Mouse (Mus musculus): Measurements from ENCODE around the gene Hmgcll1. TPM values are rescaled to one million over a fixed set of nuclear protein-coding genes. Genes with fewer than 3 reads are reported as not detected.

Hmgcll1 gene
- polyA plus RNA-seq, 1 experiment: 0.58 TPM

DNA sequence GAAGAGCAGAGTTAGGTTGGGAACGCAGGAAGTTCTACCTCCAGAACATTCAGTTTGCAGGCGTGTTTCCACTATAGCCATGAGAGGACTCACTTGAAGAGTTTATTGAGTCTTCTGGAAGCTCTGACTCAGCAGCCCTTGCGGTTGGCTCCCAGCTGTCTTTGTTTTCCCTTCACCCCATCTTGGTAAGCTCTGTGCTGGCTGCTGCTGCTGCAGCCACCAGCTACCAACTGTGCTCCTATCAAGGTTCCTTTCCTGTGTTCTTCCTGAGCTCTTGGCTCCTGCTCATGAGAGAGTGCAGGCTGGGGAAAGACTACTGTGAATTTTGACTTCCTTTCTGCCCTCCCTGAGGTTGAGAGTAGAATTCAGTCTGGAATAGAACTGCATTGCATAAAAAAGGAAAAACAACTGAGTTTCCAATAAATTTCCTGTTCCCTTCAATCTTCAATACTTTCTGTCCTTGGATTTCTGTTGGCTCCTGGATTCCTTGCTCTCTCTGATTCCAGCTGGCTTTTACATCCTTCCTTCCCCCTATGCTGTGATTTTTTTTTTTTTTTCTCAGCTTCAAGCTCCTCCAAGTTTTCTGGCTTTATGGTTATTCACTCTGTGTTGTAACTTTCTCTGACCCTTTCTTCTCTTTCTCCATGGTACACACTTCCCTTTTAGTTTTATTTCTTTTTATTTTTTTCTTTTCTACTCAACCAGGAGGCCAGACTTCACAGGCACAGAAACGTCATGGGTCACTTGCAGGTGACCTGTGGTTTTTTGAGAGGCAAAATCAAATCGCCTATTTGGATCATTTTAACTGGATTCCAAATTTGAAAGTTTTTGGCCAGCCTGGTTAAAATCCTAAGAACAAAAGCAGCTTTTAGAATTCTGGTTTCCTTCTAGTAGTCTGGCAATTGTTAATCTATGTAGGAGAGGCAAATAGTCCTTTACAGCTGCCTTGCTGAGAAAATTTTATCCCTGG lies 9.9 kb downstream of the Hmgcll1 start:
- no peak overlapping the region for H3K4me3 ChIP-seq (ENCODE audit: insufficient read depth, low read depth, low read length)
- no peaks in the 10 kb centered on the region for H3K27me3 ChIP-seq (replicated peaks; ENCODE audit: control insufficient read depth, insufficient read depth, low read length)
- H3K4me1 ChIP-seq (ENCODE audit: control insufficient read depth, insufficient read depth, low read length): peaks cover 4% of the 10 kb centered on the region; the same call in 1 of the 2 replicates
- no peak for DNase-seq
- WGBS: 42% methylated on average over 5 of the region's 5 CpGs
- no peak for TF ChIP-seq POLR2A (IDR thresholded peaks at IDR 0.05; ENCODE audit: low read depth, low read length)
- no peak for TF ChIP-seq CTCF (conservative IDR thresholded peaks at IDR 0.05; ENCODE audit: insufficient read depth, insufficient read length, low read depth, low read length)
- H3K36me3 ChIP-seq (ENCODE audit: control insufficient read depth, insufficient read depth, low read length): no peaks in the 10 kb centered on the region
- H3K27ac ChIP-seq (ENCODE audit: insufficient read depth, low read depth, low read length): no peak overlapping the region

- Histone ChIP-seq H3K36me3 (ENCODE audit: control insufficient read depth, insufficient read depth, low read length) (no peaks in the 10 kb centered on the region), H3K4me3 (ENCODE audit: insufficient read depth, low read depth, low read length) (no peak overlapping the region), H3K27me3 (replicated peaks; ENCODE audit: control insufficient read depth, insufficient read depth, low read length) (no peaks in the 10 kb centered on the region), H3K4me1 (ENCODE audit: control insufficient read depth, insufficient read depth, low read length) (no peaks in the 10 kb centered on the region), H3K27ac (ENCODE audit: insufficient read depth, low read depth, low read length) (no peak overlapping the region)
- no peak for DNase-seq
- TF ChIP-seq POLR2A (IDR thresholded peaks at IDR 0.05; ENCODE audit: low read depth, low read length) (no peak), CTCF (conservative IDR thresholded peaks at IDR 0.05; ENCODE audit: insufficient read depth, insufficient read length, low read depth, low read length) (no peak)
- 86% methylated on average over 16 of the region's 16 CpGs for WGBS
Observed at GRCm38 (mm10) chr9:76029471-76030199, 15.0 kb downstream of the Hmgcll1 start.

DNA sequence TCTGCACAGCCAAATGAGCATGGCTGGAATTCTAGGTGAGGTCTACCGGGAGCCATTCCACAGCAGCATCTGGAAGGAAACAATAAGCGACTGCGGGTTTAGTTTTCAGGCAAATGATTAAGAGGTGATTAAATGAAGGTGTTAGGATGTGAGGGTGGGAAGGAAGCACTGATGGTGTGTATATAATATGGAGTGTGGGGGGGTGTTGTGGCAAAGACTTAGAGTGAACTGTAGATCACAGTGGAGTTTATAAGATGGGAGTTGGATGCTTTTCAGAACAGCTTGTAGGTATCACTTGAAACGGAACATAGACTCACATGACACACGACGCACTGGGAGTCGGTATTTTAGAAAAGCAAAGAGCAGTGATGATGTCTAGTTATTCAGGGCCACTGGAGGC lies 20.4 kb downstream of the Hmgcll1 start:
- 29% methylated on average over 7 of the region's 7 CpGs for WGBS
- DNase-seq: no peak
- TF ChIP-seq POLR2A (IDR thresholded peaks at IDR 0.05; ENCODE audit: low read depth, low read length): no peak
- no peak for TF ChIP-seq CTCF (conservative IDR thresholded peaks at IDR 0.05; ENCODE audit: insufficient read depth, insufficient read length, low read depth, low read length)
- Histone ChIP-seq H3K27ac (ENCODE audit: insufficient read depth, low read depth, low read length) (no peak overlapping the region), H3K4me1 (ENCODE audit: control insufficient read depth, insufficient read depth, low read length) (no peaks in the 10 kb centered on the region), H3K36me3 (ENCODE audit: control insufficient read depth, insufficient read depth, low read length) (no peaks in the 10 kb centered on the region), H3K27me3 (replicated peaks; ENCODE audit: control insufficient read depth, insufficient read depth, low read length) (no peaks in the 10 kb centered on the region), H3K4me3 (ENCODE audit: insufficient read depth, low read depth, low read length) (no peak overlapping the region)

- no peak overlapping the region for H3K4me3 ChIP-seq (ENCODE audit: insufficient read depth, low read depth, low read length)
- no peaks in the 10 kb centered on the region for H3K27me3 ChIP-seq (replicated peaks; ENCODE audit: control insufficient read depth, insufficient read depth, low read length)
- no peaks in the 10 kb centered on the region for H3K4me1 ChIP-seq (ENCODE audit: control insufficient read depth, insufficient read depth, low read length)
- H3K27ac ChIP-seq (ENCODE audit: insufficient read depth, low read depth, low read length): no peak overlapping the region
- no peaks in the 10 kb centered on the region for H3K36me3 ChIP-seq (ENCODE audit: control insufficient read depth, insufficient read depth, low read length)
- no peak for TF ChIP-seq CTCF (conservative IDR thresholded peaks at IDR 0.05; ENCODE audit: insufficient read depth, insufficient read length, low read depth, low read length)
- TF ChIP-seq POLR2A (IDR thresholded peaks at IDR 0.05; ENCODE audit: low read depth, low read length): no peak
- no peak for DNase-seq
- WGBS: 59% methylated on average over 9 of the region's 9 CpGs
Observed at GRCm38 (mm10) chr9:76038327-76039103, 23.9 kb downstream of the Hmgcll1 start.

DNA sequence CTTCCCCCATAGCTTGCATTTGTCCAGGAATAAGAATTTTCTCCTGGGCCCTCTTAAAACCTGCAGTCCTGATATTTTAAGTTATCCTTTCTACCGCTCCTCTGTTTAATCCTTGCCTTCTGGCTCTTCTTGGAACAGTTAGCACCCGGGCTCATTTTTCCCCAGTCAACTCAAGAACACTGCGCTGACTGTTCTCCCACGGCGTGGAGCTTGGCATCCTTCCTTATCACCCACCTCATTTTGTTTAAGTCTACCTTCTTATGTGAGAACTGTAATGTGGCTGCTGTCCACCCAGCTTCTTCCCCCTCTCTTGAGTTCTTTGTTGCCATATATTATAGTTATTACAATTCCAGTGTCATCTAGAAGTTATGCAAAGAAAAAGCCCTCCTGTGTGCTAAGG lies 25.1 kb downstream of the Hmgcll1 start:
- Histone ChIP-seq H3K27ac (ENCODE audit: insufficient read depth, low read depth, low read length) (no peak overlapping the region), H3K27me3 (replicated peaks; ENCODE audit: control insufficient read depth, insufficient read depth, low read length) (no peaks in the 10 kb centered on the region), H3K4me1 (ENCODE audit: control insufficient read depth, insufficient read depth, low read length) (no peaks in the 10 kb centered on the region), H3K4me3 (ENCODE audit: insufficient read depth, low read depth, low read length) (no peak overlapping the region), H3K36me3 (ENCODE audit: control insufficient read depth, insufficient read depth, low read length) (no peaks in the 10 kb centered on the region)
- DNase-seq: no peak
- TF ChIP-seq POLR2A (IDR thresholded peaks at IDR 0.05; ENCODE audit: low read depth, low read length) (no peak), CTCF (conservative IDR thresholded peaks at IDR 0.05; ENCODE audit: insufficient read depth, insufficient read length, low read depth, low read length) (no peak)
- WGBS: 88% methylated on average over 5 of the region's 5 CpGs

DNA sequence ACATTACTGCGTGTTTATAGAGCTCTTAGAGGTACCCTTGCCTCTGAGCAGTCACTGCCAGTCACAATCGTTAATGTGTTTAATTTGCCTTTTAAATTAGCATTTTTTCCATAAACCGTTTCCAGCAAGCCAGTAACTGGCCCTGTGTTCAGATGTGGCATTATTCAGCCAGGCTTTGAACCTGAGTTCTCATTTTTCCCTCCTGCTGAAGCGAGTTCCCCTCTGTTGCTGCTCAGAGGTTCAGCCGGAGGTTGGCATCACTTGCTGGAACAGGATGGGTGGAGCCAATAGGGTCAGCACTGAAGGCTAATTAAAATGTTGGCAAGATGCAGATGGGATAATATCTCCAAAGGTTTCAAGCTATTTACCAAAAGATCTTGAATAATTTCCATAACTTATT lies 28.7 kb downstream of the Hmgcll1 start:
- Histone ChIP-seq H3K36me3 (ENCODE audit: control insufficient read depth, insufficient read depth, low read length) (no peaks in the 10 kb centered on the region), H3K4me1 (ENCODE audit: control insufficient read depth, insufficient read depth, low read length) (no peaks in the 10 kb centered on the region), H3K4me3 (ENCODE audit: insufficient read depth, low read depth, low read length) (no peak overlapping the region), H3K27ac (ENCODE audit: insufficient read depth, low read depth, low read length) (no peak overlapping the region), H3K27me3 (replicated peaks; ENCODE audit: control insufficient read depth, insufficient read depth, low read length) (no peaks in the 10 kb centered on the region)
- peak; percentile 43 for DNase-seq
- WGBS: 46% methylated on average over 5 of the region's 5 CpGs
- TF ChIP-seq POLR2A (IDR thresholded peaks at IDR 0.05; ENCODE audit: low read depth, low read length): no peak
- TF ChIP-seq CTCF (conservative IDR thresholded peaks at IDR 0.05; ENCODE audit: insufficient read depth, insufficient read length, low read depth, low read length): no peak
